Mouse (Mus musculus): ENCODE data around the gene Rad54l2. TPM values are rescaled to one million over a fixed set of nuclear protein-coding genes. Genes with fewer than 3 reads are reported as not detected.

Gene Rad54l2
- polyA plus RNA-seq, 1 experiment from 2014 or later: 3.3 TPM

DNA sequence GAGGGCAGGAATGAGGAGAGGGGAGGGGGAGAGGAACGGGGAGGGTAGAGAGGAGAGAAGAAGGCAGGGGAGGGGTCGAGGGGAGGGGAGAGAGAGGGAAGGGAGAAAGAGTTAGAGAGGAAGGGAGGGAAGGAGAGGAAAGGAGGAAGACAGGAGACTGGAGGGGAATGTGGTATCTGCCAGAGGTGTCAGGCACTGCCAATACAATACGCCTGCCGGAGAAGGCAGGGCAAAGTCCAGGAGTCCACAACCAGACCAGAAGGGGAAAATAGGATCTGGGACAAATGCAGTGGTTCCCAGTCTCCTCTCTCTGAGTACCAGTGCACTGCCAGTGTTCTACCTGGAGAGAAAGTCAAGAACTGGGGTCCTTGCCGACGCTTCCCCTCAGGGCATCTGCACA is 1.8 kb upstream of the Rad54l2 start:
- no peaks in the 10 kb centered on the region for H3K36me3 ChIP-seq (ENCODE audit: control insufficient read depth, insufficient read depth, low read length)
- ATAC-seq (ENCODE audit: insufficient number of reproducible peaks, insufficient read depth, low FRiP score, low read depth): no peak
- no peak overlapping the region for H3K9ac ChIP-seq (ENCODE audit: low read length)
- no peak overlapping the region for H3K4me3 ChIP-seq (ENCODE audit: control insufficient read depth in 1 of 2, insufficient read depth in 1 of 2, low read depth in 1 of 2, low read length in 2 of 2)
- no peak overlapping the region for H3K4me2 ChIP-seq (ENCODE audit: low read length)
- 55% methylated on average over 6 of the region's 6 CpGs for WGBS
- H3K27me3 ChIP-seq (ENCODE audit: control insufficient read depth, insufficient read depth, low read length): no peaks in the 10 kb centered on the region
- H3K27ac ChIP-seq (replicated peaks in 1 of 2; ENCODE audit: control insufficient read depth in 1 of 2, insufficient read depth in 1 of 2, low read depth in 2 of 2, low read length in 2 of 2): no peak overlapping the region
- H3K9me3 ChIP-seq (ENCODE audit: control insufficient read depth, low read length): no peaks in the 10 kb centered on the region
- H3K4me1 ChIP-seq (ENCODE audit: control insufficient read depth in 2 of 2, insufficient read depth in 2 of 2, low read length in 2 of 2): peaks cover 5 to 7% of the 10 kb centered on the region in 2 experiments; a peak in 3 of 4 replicates

DNA sequence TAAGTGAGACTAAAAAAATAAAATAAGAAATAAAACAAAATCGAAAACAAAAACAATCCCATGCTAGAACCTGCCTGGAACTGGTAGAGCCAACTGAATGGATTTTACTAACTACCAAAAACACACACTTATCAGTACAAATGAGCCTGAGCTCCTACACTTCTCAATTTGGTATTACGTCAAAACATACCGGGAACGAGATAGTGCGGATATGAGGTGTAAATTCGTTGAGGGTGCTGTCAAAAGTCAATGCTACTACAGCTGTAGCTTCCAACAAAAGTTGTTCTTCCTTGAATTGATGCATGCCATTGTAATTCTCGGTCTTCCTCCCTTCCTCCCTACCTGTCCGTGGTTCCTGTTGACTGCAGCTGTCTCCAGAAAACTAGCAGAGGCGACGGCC is 369 bp upstream of the Rad54l2 start:
- no peak for ATAC-seq (ENCODE audit: insufficient number of reproducible peaks, insufficient read depth, low FRiP score, low read depth)
- 10% methylated on average over 10 of the region's 10 CpGs for WGBS

DNA sequence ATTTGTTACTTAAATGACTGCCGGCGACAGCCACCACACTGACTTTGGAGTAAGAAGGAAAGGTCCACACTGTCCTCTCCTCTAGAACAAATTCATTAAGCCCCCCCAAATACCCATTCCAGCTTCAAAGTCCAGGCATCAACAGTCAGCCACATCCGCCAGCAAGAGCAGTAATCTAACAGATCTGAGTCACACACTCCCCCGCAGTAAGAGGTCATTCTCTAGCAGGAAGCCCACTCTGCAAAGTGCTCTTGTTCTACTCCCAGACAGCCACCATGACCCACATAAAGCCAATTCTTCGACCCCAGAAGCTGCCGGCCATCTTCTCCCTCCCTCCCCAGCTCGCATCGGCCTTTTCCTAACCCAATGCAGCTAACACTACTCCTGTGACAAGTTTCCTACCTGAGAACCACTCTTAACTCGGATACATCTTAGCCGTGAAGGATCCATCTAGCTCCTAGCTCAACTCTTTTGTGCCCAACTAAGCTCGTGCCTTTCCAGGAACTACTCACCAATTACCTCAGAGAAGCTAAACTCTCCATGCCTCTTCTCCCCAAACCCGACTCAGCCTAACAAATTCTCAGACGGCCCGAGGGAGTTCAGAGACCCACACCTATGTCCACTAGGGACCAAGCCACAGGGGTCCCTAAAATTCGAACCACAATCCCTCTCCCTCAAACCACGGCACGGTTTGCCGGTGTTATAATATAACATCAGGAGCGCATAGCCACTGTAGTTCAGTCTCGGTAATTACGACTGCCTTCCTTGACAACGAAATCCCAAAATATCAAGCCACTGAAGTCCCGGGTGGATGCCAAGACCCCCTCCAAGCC is 799 bp downstream of the Rad54l2 start:
- WGBS: 8% methylated on average over 23 of the region's 23 CpGs
- Histone ChIP-seq H3K4me3 (ENCODE audit: control insufficient read depth in 1 of 2, insufficient read depth in 1 of 2, low read depth in 1 of 2, low read length in 2 of 2) (peak overlapping the region; percentile 70 to 100), H3K9ac (ENCODE audit: low read length) (peak overlapping the region; percentile 97), H3K27ac (replicated peaks in 1 of 2; ENCODE audit: control insufficient read depth in 1 of 2, insufficient read depth in 1 of 2, low read depth in 2 of 2, low read length in 2 of 2) (peak overlapping the region; percentile 76 to 92), H3K4me1 (ENCODE audit: control insufficient read depth in 2 of 2, insufficient read depth in 2 of 2, low read length in 2 of 2) (peaks cover 5 to 7% of the 10 kb centered on the region in 2 experiments; a peak in 3 of 4 replicates), H3K9me3 (ENCODE audit: control insufficient read depth, low read length) (no peaks in the 10 kb centered on the region), H3K36me3 (ENCODE audit: control insufficient read depth, insufficient read depth, low read length) (no peaks in the 10 kb centered on the region), H3K4me2 (ENCODE audit: low read length) (peak overlapping the region; percentile 81), H3K27me3 (ENCODE audit: control insufficient read depth, insufficient read depth, low read length) (no peaks in the 10 kb centered on the region)
- no peak for ATAC-seq (ENCODE audit: insufficient number of reproducible peaks, insufficient read depth, low FRiP score, low read depth)

More for the DNA sequence above, 369 bp upstream of the Rad54l2 start:
- Histone ChIP-seq H3K4me2 (ENCODE audit: low read length) (peak overlapping the region; percentile 81), H3K9me3 (ENCODE audit: control insufficient read depth, low read length) (no peaks in the 10 kb centered on the region), H3K9ac (ENCODE audit: low read length) (peak overlapping the region; percentile 97), H3K27me3 (ENCODE audit: control insufficient read depth, insufficient read depth, low read length) (no peaks in the 10 kb centered on the region), H3K4me3 (ENCODE audit: control insufficient read depth in 1 of 2, insufficient read depth in 1 of 2, low read depth in 1 of 2, low read length in 2 of 2) (peak overlapping the region; percentile 70 to 100), H3K27ac (replicated peaks in 1 of 2; ENCODE audit: control insufficient read depth in 1 of 2, insufficient read depth in 1 of 2, low read depth in 2 of 2, low read length in 2 of 2) (no peak overlapping the region; a peak in 1 of 4 replicates), H3K4me1 (ENCODE audit: control insufficient read depth in 2 of 2, insufficient read depth in 2 of 2, low read length in 2 of 2) (peaks cover 5 to 7% of the 10 kb centered on the region in 2 experiments; a peak in 3 of 4 replicates), H3K36me3 (ENCODE audit: control insufficient read depth, insufficient read depth, low read length) (no peaks in the 10 kb centered on the region)

DNA sequence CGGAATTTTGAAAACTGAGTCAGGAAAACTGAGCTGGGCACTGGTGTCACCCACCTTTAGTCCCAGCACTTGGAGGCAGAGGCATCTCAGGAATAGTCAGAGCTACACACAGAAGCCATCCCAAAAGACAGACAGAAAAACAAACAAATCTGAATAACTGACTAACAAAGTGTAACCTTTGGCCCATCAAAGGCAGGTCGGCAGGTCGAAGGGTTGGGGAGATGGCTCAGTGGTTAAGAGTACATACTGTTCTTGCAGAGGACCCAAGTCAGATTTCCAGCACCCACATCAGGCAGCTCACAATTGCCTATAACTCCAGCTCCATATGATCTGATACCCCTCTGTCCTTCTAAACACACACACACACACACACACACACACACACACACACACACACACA is 3.8 kb downstream of the Rad54l2 start:
- no peak overlapping the region for H3K4me2 ChIP-seq (ENCODE audit: low read length)
- no peak overlapping the region for H3K27ac ChIP-seq (replicated peaks in 1 of 2; ENCODE audit: control insufficient read depth in 1 of 2, insufficient read depth in 1 of 2, low read depth in 2 of 2, low read length in 2 of 2)
- no peaks in the 10 kb centered on the region for H3K9me3 ChIP-seq (ENCODE audit: control insufficient read depth, low read length)
- H3K36me3 ChIP-seq (ENCODE audit: control insufficient read depth, insufficient read depth, low read length): no peaks in the 10 kb centered on the region
- H3K9ac ChIP-seq (ENCODE audit: low read length): no peak overlapping the region
- peaks cover 5 to 7% of the 10 kb centered on the region in 2 experiments; a peak in 3 of 4 replicates for H3K4me1 ChIP-seq (ENCODE audit: control insufficient read depth in 2 of 2, insufficient read depth in 2 of 2, low read length in 2 of 2)
- ATAC-seq (ENCODE audit: insufficient number of reproducible peaks, insufficient read depth, low FRiP score, low read depth): no peak
- no peaks in the 10 kb centered on the region for H3K27me3 ChIP-seq (ENCODE audit: control insufficient read depth, insufficient read depth, low read length)
- WGBS: 75% methylated on average over 3 of the region's 3 CpGs
- no peak overlapping the region for H3K4me3 ChIP-seq (ENCODE audit: control insufficient read depth in 1 of 2, insufficient read depth in 1 of 2, low read depth in 1 of 2, low read length in 2 of 2)

DNA sequence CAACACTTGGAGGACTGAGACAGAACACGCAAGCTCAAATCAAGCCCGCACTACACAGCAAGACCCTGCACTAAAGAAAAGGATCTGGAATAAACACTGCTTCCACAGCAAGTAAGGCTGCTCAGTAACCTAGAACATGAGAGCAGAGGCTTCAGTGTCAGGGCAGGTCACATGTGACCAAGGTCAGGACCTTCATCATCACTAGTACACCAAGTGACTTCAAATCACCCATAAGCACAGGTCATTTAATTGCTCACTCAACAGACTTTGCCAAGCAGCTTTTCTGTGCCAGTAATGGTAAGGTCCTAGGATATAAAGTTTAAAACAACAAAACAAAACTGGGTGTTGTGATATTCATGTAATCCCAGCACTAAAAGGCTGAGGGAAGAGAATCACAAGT is 5.4 kb downstream of the Rad54l2 start:
- no peaks in the 10 kb centered on the region for H3K9me3 ChIP-seq (ENCODE audit: control insufficient read depth, low read length)
- H3K4me2 ChIP-seq (ENCODE audit: low read length): no peak overlapping the region
- H3K36me3 ChIP-seq (ENCODE audit: control insufficient read depth, insufficient read depth, low read length): no peaks in the 10 kb centered on the region
- peaks cover 2 to 7% of the 10 kb centered on the region in 2 experiments; a peak in 2 of 4 replicates for H3K4me1 ChIP-seq (ENCODE audit: control insufficient read depth in 2 of 2, insufficient read depth in 2 of 2, low read length in 2 of 2)
- no peak overlapping the region for H3K9ac ChIP-seq (ENCODE audit: low read length)
- H3K27me3 ChIP-seq (ENCODE audit: control insufficient read depth, insufficient read depth, low read length): no peaks in the 10 kb centered on the region
- ATAC-seq (ENCODE audit: insufficient number of reproducible peaks, insufficient read depth, low FRiP score, low read depth): no peak
- WGBS: 100% methylated on average over 2 of the region's 2 CpGs
- H3K27ac ChIP-seq (replicated peaks in 1 of 2; ENCODE audit: control insufficient read depth in 1 of 2, insufficient read depth in 1 of 2, low read depth in 2 of 2, low read length in 2 of 2): no peak overlapping the region
- H3K4me3 ChIP-seq (ENCODE audit: control insufficient read depth in 1 of 2, insufficient read depth in 1 of 2, low read depth in 1 of 2, low read length in 2 of 2): no peak overlapping the region

DNA sequence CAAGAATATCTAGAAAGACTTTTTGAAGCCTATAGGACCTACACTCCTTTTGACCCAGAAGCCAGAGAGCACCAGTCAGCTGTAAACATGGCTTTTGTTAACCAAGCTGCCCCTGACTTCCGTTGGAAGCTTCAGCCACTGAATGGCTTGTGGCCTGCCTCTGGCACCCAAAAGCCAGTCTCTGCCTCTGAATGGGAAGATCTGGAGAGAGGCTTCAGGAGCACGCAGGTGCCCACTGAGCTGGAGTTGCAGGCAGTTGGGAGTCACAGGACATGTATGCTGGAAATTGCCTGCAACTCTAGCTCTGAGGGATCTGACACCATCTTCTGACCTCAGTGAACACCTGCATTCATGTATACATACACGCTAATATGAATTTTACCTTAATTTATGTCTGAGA is 8.9 kb downstream of the Rad54l2 start:
- H3K36me3 ChIP-seq (ENCODE audit: control insufficient read depth, insufficient read depth, low read length): no peaks in the 10 kb centered on the region

DNA sequence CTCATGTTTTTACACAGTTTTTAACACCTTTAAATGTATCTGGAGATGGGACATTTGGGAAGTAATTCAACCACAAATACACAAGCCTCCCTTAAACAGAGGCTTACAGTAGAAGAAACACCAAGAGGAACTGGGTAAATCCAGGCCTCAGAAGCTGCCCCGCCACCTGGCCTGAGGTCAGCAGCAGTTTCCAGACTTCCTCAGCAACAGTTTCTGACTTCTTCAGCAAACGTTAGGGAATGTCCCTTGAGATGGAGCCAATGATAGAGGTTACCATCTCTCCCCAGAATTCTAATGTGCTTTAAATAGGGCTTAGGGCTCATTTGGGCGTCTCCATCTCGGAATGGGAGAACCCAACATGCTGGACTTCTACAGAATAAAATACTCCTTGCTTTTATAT is 10.7 kb downstream of the Rad54l2 start:
- Histone ChIP-seq H3K9ac (ENCODE audit: low read length) (no peak overlapping the region), H3K36me3 (ENCODE audit: control insufficient read depth, insufficient read depth, low read length) (no peaks in the 10 kb centered on the region), H3K4me3 (ENCODE audit: control insufficient read depth in 1 of 2, insufficient read depth in 1 of 2, low read depth in 1 of 2, low read length in 2 of 2) (no peak overlapping the region), H3K4me2 (ENCODE audit: low read length) (no peak overlapping the region), H3K27me3 (ENCODE audit: control insufficient read depth, insufficient read depth, low read length) (no peaks in the 10 kb centered on the region), H3K9me3 (ENCODE audit: control insufficient read depth, low read length) (no peaks in the 10 kb centered on the region), H3K4me1 (ENCODE audit: control insufficient read depth in 2 of 2, insufficient read depth in 2 of 2, low read length in 2 of 2) (peaks cover 0 to 2% of the 10 kb centered on the region in 2 experiments; a peak in 1 of 4 replicates), H3K27ac (replicated peaks in 1 of 2; ENCODE audit: control insufficient read depth in 1 of 2, insufficient read depth in 1 of 2, low read depth in 2 of 2, low read length in 2 of 2) (no peak overlapping the region)
- ATAC-seq (ENCODE audit: insufficient number of reproducible peaks, insufficient read depth, low FRiP score, low read depth): no peak
- WGBS: 79% methylated on average over 4 of the region's 4 CpGs

More for the DNA sequence above, 8.9 kb downstream of the Rad54l2 start:
- Histone ChIP-seq H3K9ac (ENCODE audit: low read length) (no peak overlapping the region), H3K27me3 (ENCODE audit: control insufficient read depth, insufficient read depth, low read length) (no peaks in the 10 kb centered on the region), H3K9me3 (ENCODE audit: control insufficient read depth, low read length) (no peaks in the 10 kb centered on the region), H3K4me1 (ENCODE audit: control insufficient read depth in 2 of 2, insufficient read depth in 2 of 2, low read length in 2 of 2) (no peaks in the 10 kb centered on the region), H3K4me3 (ENCODE audit: control insufficient read depth in 1 of 2, insufficient read depth in 1 of 2, low read depth in 1 of 2, low read length in 2 of 2) (no peak overlapping the region), H3K27ac (replicated peaks in 1 of 2; ENCODE audit: control insufficient read depth in 1 of 2, insufficient read depth in 1 of 2, low read depth in 2 of 2, low read length in 2 of 2) (no peak overlapping the region), H3K4me2 (ENCODE audit: low read length) (no peak overlapping the region)
- WGBS: 88% methylated on average over 3 of the region's 3 CpGs
- no peak for ATAC-seq (ENCODE audit: insufficient number of reproducible peaks, insufficient read depth, low FRiP score, low read depth)

Data from heart, embryonic 14.5 days (tissue).